Mouse (Mus musculus) testis, adult 2 months (tissue): ENCODE results near the gene Prkce.
"Not testable (repeated sequence)": the region's sequence is repeated elsewhere in the genome, so short reads cannot be mapped to it uniquely, and the experiment has no call there.

Experiments used
- CTCF ChIP-seq: fragments of 200-500 bp; IDR thresholded peaks from 2 replicates; pipeline ENCODE4 v1.5.1; 2012; ENCODE audit warnings: low read depth, mild to moderate bottlenecking, inconsistent platforms, low read length, moderate library complexity; ENCODE audit not compliant: control insufficient read depth, insufficient read depth, insufficient replicate concordance
- POLR2A ChIP-seq: fragments of 200-500 bp; IDR thresholded peaks from 2 replicates; pipeline ENCODE4 v1.6.1; 2012; ENCODE audit warnings: low read depth, mild to moderate bottlenecking, inconsistent platforms, low read length, moderate library complexity; ENCODE audit not compliant: control insufficient read depth

DNA sequence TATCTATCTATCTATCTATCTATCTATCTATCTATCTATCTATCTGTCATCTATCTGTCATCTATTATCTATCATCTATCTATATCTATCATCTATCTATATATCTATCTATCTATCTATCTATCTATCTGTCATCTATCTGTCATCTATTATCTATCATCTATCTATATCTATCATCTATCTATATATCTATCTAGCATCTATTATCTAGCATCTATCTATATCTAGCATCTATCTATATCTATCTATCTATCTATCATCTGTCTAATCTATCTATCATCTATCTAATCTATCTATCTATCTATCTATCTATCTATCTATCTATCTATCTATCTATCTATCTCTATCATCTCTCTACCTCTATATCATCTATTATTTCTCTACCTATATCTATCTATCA is 309.8 kb downstream of the Prkce start:
- TF ChIP-seq POLR2A, CTCF: not testable (repeated sequence)
